Mouse (Mus musculus): ENCODE measurements at regions not wholly inside any gene's neighbourhood (a gene's known extent, or its start where the extent isn't known, plus 50 kb on each side); places are given as distances from the start of the nearest gene placed in this dataset.
"Not testable (repeated sequence)": the region's sequence is repeated elsewhere in the genome, so short reads cannot be mapped to it uniquely, and the experiment has no call there.

GRCm38 (mm10) chrX:50675356-50675755 lies 165.5 kb upstream of the Stk26 start:
- peak; percentile 81 for DNase-seq (ENCODE audit: low spot score)

- peak; percentile 87 for DNase-seq (ENCODE audit: low spot score)
These were observed 182.8 kb upstream of the Stk26 start for GRCm38 (mm10) chrX:50657835-50658565.

- DNase-seq (ENCODE audit: low spot score), result no peak
These were observed 183.5 kb upstream of the Stk26 start for GRCm38 (mm10) chrX:50657180-50657834.

- not testable (repeated sequence) for DNase-seq (ENCODE audit: low spot score)
These were observed 185.5 kb upstream of the Stk26 start for GRCm38 (mm10) chrX:50655380-50655779.

- DNase-seq (ENCODE audit: low spot score), result no peak
These were observed 199.5 kb upstream of the Stk26 start for GRCm38 (mm10) chrX:50641347-50641746.

DNA sequence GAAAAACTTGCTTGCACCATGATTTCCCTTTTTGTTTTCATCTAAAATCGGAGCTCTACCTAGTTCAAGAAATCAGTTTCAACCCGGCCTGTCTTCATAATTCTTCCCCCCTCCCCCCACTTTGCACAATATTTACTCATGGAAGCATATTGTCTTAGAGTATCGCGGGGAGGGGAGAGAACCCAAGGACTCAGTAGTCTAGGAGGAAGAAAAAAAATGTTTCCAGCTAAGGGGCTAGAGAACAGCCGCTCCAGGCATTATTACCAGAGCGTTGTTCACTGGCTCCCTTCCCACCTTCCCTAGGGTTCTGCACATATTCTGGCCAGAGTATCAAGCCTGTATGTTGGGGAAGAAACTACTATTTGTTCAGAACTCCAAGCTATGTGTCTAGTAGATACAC lies 205.2 kb upstream of the Stk26 start:
- no peak for DNase-seq (ENCODE audit: low spot score)

GRCm38 (mm10) chrX:50634842-50635615 lies 205.8 kb upstream of the Stk26 start:
- DNase-seq (ENCODE audit: low spot score), result peak; percentile 90

DNA sequence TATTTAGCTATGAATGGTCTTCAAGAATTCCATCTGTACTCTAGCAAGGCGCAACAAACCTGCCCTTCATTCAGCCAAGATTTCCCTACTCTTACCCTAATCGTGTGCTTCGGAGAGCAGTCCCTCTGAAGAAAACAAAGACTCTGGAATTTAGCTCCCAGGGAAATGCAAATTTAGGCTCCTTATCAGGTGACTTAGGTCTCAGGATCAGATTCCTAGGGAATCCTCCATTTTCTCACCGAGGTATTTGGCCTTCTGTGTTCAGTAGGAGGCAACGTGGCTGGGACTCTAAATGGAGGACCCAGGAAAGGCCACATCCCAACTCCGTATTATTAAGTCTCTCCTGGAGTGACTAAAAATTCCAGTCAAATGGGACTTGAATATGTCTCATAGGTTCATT lies 204.2 kb upstream of the Olfr1324 start:
- DNase-seq (ENCODE audit: low spot score), result no peak

DNA sequence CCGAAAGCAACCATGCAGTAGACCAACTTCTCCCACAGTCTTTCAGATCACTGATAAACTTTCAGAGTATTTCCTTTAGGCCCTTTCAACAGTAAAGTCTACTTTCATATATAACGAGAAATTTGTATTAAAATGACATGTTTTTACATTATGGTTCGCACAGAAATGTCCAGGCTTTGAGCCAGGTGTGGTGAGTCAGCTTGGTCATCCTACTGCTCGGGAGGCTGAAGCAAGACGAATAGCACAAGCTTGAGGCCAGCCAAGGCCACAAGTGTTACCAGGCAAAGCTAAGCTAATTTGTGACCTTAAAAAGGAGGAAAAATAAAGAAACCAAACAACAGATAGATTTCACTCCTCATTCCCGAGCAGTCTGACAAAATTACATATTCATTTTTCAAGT lies 197.0 kb upstream of the Olfr1324 start:
- DNase-seq (ENCODE audit: low spot score), result no peak

- DNase-seq (ENCODE audit: low spot score), result peak; percentile 71
These were observed 194.7 kb upstream of the Olfr1324 start for GRCm38 (mm10) chrX:50622984-50623455.

DNA sequence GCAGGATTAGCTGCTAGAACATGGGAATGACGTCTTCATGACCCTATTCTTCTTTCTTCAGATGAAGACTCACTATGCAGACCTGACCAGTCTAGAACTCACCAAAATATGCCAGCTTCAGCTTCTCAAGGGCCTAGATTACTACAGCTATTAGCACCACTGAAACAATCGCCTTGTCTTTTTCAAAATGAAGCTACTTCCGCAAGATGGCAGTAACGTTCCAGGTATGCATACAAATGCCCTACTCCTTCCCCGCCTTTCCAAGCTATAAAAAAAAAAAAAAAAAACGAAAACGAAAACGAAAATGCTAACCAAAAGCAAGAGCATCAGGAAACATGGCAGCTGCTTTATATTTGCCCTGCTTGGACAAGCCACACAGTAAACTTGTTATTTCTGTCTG lies 192.6 kb upstream of the Olfr1324 start:
- DNase-seq (ENCODE audit: low spot score), result no peak

DNA sequence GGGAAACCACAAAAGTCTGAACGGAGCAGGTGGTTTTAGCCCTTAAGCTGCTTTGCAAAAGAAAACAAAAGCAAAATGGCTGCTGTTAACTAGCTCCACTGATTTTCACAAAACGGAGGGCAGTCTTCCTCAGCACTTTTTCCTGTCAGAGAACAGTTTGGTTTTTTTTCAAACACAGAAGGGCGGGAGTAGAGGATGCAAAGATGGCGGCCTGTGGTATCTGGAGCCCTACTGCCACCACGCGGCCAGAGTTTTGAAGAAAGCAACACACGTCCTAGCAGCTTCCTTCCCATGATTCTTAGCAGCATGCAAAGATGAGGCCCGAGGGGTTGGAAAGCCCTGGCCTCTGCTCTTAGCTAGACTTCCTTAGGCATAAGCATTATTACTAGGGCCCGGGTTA lies 191.6 kb upstream of the Olfr1324 start:
- DNase-seq (ENCODE audit: low spot score), result peak; percentile 81

GRCm38 (mm10) chrX:50618936-50619335 lies 190.6 kb upstream of the Olfr1324 start:
- DNase-seq (ENCODE audit: low spot score), result no peak

DNA sequence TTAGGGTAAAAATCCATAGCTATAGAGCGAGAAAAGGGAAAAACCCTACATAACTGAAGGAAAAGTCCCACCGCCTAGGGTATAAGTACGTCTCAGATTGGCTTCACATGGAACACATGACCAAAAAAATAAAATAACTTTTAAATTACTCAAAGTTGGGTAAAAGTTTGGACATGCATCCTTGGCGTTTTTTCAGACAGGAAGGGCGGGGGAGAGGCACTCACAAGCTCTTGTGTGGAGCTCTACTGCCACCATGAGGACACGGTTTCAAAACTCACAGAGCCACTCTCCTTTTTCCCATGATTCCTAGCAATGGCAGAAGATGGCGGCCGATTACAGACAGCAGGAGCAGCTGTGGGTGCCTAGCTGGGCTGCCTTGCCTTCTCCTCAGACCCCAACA lies 188.6 kb upstream of the Olfr1324 start:
- peak; percentile 58 for DNase-seq (ENCODE audit: low spot score)

DNA sequence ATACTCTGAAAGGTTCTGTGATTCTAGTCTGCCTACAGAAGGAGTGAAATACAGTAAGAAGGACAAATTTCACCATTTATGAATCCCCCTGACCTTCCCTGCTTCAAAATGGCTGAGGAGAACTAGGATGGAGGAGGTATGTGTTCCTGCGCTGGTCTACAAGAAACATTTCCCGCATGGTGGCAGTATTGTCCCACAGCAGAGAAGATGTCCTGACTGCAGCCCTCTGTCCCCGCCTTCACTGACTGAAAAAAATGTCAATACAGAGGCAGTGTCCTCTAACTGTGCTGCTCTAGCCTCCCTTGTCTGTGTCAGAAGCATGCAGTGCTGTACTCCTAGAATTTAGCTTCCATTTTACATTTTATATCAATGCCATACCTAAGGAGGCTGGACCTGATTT lies 186.6 kb upstream of the Olfr1324 start:
- peak; percentile 74 for DNase-seq (ENCODE audit: low spot score)

DNA sequence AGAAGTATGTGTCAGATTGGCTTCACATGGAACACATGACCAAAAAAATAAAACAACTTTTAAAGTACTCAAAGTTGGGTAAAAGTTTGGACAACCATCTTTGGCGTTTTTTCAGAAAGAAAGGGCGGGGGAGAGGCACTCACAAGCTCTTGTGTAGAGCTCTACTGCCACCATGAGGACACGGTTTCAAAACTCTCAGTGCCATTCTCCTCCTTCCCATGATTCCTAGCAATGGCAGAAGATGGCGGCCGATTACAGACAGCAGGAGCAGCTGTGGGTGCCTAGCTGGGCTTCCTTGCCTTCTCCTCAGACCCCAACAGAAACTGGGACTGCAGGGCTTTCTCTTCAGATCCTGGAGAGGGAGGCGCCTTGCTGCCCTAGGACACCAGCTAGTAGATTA lies 186.1 kb upstream of the Olfr1324 start:
- DNase-seq (ENCODE audit: low spot score), result peak; percentile 72

DNA sequence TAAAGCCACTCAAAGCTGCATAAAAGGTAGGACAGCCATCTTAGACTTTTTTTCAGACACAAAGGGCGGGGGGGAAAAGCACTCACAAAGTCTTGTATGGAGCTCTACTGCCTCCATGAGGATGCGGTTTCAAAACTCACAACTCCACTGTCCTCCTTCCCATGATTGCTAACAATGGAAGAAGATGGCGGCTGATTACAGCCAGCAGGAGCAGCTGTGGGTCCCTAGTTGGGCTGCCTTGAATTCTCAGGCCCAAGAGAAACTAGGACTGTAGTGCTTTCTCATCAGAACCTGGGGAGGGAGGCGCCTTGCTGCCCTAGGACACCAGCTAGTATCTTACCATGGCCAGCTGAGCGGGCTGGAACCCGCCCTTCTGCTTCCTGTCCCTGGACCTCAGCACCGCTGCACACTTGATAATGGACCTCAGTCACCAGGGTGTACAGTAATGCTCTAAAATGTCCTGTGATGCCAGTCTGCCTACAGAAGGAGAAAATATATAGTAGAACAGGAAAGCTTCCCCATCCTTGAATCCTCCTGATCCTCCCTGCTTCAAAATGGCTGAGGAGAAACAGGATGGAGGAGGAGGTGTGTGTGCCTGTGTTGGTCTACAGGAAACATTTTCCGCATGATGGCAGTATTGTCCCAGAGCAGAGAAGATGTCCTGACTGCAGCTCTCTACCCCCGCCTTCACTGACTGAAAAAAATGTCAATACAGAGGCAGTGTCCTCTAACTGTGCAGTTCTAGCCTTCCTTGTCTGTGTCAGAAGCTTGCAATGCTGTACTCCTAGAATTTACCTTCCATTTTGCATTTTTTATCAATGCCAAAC lies 183.7 kb upstream of the Olfr1324 start:
- DNase-seq (ENCODE audit: low spot score), result peak; percentile 82

DNA sequence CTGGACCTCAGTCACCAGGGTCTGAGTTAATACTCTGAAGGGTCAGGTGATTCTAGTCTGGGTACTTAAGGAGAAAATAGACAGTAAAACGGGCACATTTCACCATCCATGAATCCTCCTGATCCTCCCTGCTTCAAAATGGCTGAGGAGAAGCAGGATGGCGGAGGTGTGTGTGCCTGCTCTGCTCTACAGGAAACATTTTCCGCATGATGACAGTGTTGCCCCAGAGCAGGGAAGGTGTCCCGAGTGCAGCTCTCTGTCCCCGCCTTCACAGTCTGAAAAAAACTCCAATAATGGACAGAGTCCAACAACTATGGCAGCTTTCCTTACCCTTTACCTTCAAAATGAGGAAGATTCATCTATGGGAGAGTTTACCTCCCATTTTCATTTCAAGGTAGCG lies 179.8 kb upstream of the Olfr1324 start:
- DNase-seq (ENCODE audit: low spot score), result not testable (repeated sequence)

GRCm38 (mm10) chrX:50607636-50608035 lies 179.3 kb upstream of the Olfr1324 start:
- DNase-seq (ENCODE audit: low spot score), result peak; percentile 56

DNA sequence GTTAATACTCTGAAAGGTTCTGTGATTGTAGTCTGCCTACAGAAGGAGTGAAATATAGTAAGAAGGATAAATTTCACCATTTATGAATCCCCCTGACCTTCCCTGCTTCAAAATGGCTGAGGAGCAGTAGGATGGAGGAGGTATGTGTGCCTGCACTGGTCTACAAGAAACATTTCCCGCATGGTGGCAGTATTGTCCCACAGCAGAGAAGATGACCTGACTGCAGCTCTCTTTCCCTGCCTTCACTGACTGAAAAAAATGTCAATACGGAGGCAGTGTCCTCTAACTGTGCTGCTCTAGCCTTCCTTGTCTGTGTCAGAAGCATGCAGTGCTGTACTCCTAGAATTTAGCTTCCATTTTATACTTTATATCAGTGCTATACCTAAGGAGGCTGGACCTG lies 177.2 kb upstream of the Olfr1324 start:
- peak; percentile 65 for DNase-seq (ENCODE audit: low spot score)

DNA sequence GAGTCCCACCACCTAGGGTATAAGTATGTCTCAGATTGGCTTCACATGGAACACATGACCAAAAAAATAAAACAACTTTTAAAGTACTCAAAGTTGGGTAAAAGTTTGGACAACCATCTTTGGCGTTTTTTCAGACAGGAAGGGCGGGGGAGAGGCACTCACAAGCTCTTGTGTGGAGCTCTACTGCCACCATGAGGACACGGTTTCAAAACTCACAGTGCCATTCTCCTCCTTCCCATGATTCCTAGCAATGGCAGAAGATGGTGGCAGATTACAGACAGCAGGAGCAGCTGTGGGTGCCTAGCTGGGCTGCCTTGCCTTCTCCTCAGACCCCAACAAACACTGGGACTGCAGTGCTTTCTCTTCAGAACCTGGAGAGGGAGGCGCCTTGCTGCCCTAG lies 176.7 kb upstream of the Olfr1324 start:
- not testable (repeated sequence) for DNase-seq (ENCODE audit: low spot score)

GRCm38 (mm10) chrX:50602881-50603280 lies 174.6 kb upstream of the Olfr1324 start:
- DNase-seq (ENCODE audit: low spot score), result peak; percentile 81
